Mouse (Mus musculus) CH12.LX (cell line): ENCODE measurements around the gene Nfic. TPM values are rescaled to one million over a fixed set of nuclear protein-coding genes. Genes with fewer than 3 reads are reported as not detected.

Source experiments
- DNase-seq: peaks from one replicate; pipeline ENCODE4 v3.0.0-alpha.2; 2013; ENCODE audit errors: extremely low read depth
- H3K27ac ChIP-seq: 2 replicates; pipeline ENCODE4 v1.5.1; 2012; ENCODE audit warnings: low read depth, mild to moderate bottlenecking, control low read depth, moderate library complexity; ENCODE audit not compliant: insufficient read depth
- H3K27me3 ChIP-seq: replicated peaks from 2 replicates; pipeline ENCODE3; 2012; ENCODE audit warnings: inconsistent platforms
- H3K36me3 ChIP-seq, 2 experiments: replicated peaks in 1 of 2; 2 replicates each; pipeline versions ENCODE3 to v1.6.1; 2012; ENCODE audit warnings: inconsistent platforms in 1 of 2, low read length in 1 of 2, mild to moderate bottlenecking in 1 of 2, mixed read lengths in 1 of 2, moderate library complexity in 1 of 2; ENCODE audit not compliant: control insufficient read depth in 1 of 2, insufficient read depth in 1 of 2
- H3K4me1 ChIP-seq, 2 experiments: 2 replicates each; pipeline ENCODE4 v1.6.1; 2012; ENCODE audit warnings: inconsistent platforms in 1 of 2, moderate library complexity in 1 of 2; ENCODE audit not compliant: insufficient read depth in 2 of 2, control insufficient read depth in 1 of 2
- H3K4me2 ChIP-seq: 2 replicates; pipeline ENCODE4 v1.6.1; 2012; ENCODE audit warnings: low read depth, mild to moderate bottlenecking, control low read depth; ENCODE audit not compliant: poor library complexity, insufficient read depth, severe bottlenecking
- H3K4me3 ChIP-seq, 3 experiments: fragments of 150-350 bp in 1 of 3; sonication (generic) in 1 of 3; replicated peaks in 1 of 3; 2 replicates each; pipeline versions ENCODE3 to v1.5.1; 2011 to 2012; ENCODE audit warnings: low read depth in 2 of 3, low read length in 2 of 3, mild to moderate bottlenecking in 2 of 3, moderate library complexity in 2 of 3, control low read depth in 1 of 3, improper control_type of control experiment in 1 of 3, inconsistent platforms in 1 of 3, mixed read lengths in 1 of 3; ENCODE audit not compliant: poor library complexity in 1 of 3
- H3K79me2 ChIP-seq: replicated peaks from 2 replicates; pipeline ENCODE4 v1.6.1; 2012; ENCODE audit warnings: mild to moderate bottlenecking, moderate library complexity; ENCODE audit not compliant: control insufficient read depth, poor library complexity, insufficient read depth, severe bottlenecking; ENCODE audit errors: extremely low read depth
- H3K9ac ChIP-seq: 2 replicates; pipeline ENCODE4 v1.6.1; 2012; ENCODE audit warnings: low read depth, mild to moderate bottlenecking, control low read depth, moderate library complexity; ENCODE audit not compliant: insufficient read depth
- H3K9me3 ChIP-seq: replicated peaks from 2 replicates; pipeline ENCODE3; 2012; ENCODE audit warnings: low read length, inconsistent platforms, mixed read lengths
- CHD1 ChIP-seq: IDR thresholded peaks from 2 replicates; pipeline ENCODE4 v1.6.1; 2012; ENCODE audit warnings: low read depth, low read length, improper control_type of control experiment, inconsistent platforms
- CTCF ChIP-seq, 2 experiments: IDR thresholded peaks in 1 of 2; conservative IDR thresholded peaks in 1 of 2; 2 replicates each; pipeline ENCODE4 v1.5.1; 2011 to 2012; ENCODE audit warnings: low read depth in 2 of 2, low read length in 2 of 2, improper control_type of control experiment in 1 of 2, inconsistent platforms in 1 of 2, mild to moderate bottlenecking in 1 of 2, moderate library complexity in 1 of 2
- E2F4 ChIP-seq: IDR thresholded peaks from 2 replicates; pipeline ENCODE4 v1.6.1; 2011; ENCODE audit warnings: low read depth, low read length, improper control_type of control experiment; ENCODE audit not compliant: insufficient replicate concordance
- ETS1 ChIP-seq: conservative IDR thresholded peaks from 2 replicates; pipeline ENCODE4 v1.6.1; 2012; ENCODE audit warnings: low read depth, mild to moderate bottlenecking, inconsistent platforms, low read length, improper control_type of control experiment, moderate library complexity
- HCFC1 ChIP-seq: IDR thresholded peaks from 2 replicates; pipeline ENCODE4 v1.6.1; 2012; ENCODE audit warnings: low read depth, mild to moderate bottlenecking, inconsistent platforms, low read length, improper control_type of control experiment
- JUND ChIP-seq: conservative IDR thresholded peaks from 2 replicates; pipeline ENCODE4 v1.6.1; 2011; ENCODE audit warnings: low read depth, low read length, improper control_type of control experiment
- KAT2A ChIP-seq: IDR thresholded peaks from 2 replicates; pipeline ENCODE4 v1.6.1; 2012; ENCODE audit warnings: low read length, improper control_type of control experiment, inconsistent platforms; ENCODE audit not compliant: insufficient replicate concordance
- MAZ ChIP-seq: IDR thresholded peaks from 2 replicates; pipeline ENCODE4 v1.6.1; 2012; ENCODE audit warnings: low read depth, mild to moderate bottlenecking, inconsistent platforms, low read length, improper control_type of control experiment, moderate library complexity
- MEF2A ChIP-seq: IDR thresholded peaks from 2 replicates; pipeline ENCODE4 v1.6.1; 2014; ENCODE audit warnings: low read depth, mild to moderate bottlenecking, inconsistent platforms, low read length, improper control_type of control experiment, borderline replicate concordance
- MXI1 ChIP-seq: IDR thresholded peaks from 2 replicates; pipeline ENCODE4 v1.6.1; 2011; ENCODE audit warnings: mild to moderate bottlenecking, low read depth, low read length, improper control_type of control experiment
- NRF1 ChIP-seq: IDR thresholded peaks from 2 replicates; pipeline ENCODE4 v1.6.1; 2014; ENCODE audit warnings: low read depth, mild to moderate bottlenecking, inconsistent platforms, low read length, improper control_type of control experiment, moderate library complexity
- PAX5 ChIP-seq: IDR thresholded peaks from 2 replicates; pipeline ENCODE4 v1.6.1; 2012; ENCODE audit warnings: low read length, inconsistent platforms, mixed read lengths
- POLR2A ChIP-seq: IDR thresholded peaks from 2 replicates; pipeline ENCODE4 v1.6.1; 2011; ENCODE audit warnings: low read depth, mild to moderate bottlenecking, improper control_type of control experiment, low read length
- POLR2AphosphoS2 ChIP-seq: IDR thresholded peaks from 2 replicates; pipeline ENCODE4 v1.6.1; 2011; ENCODE audit warnings: low read depth, low read length, improper control_type of control experiment
- SMC3 ChIP-seq: IDR thresholded peaks from 2 replicates; pipeline ENCODE4 v1.6.1; 2011; ENCODE audit warnings: low read depth, low read length, improper control_type of control experiment
- TCF12 ChIP-seq: IDR thresholded peaks from 2 replicates; pipeline ENCODE4 v1.6.1; 2014; ENCODE audit warnings: low read depth, mild to moderate bottlenecking, inconsistent platforms, low read length, improper control_type of control experiment
- USF2 ChIP-seq: conservative IDR thresholded peaks from 2 replicates; pipeline ENCODE4 v1.6.1; 2011; ENCODE audit warnings: low read depth, low read length, improper control_type of control experiment
- ZMIZ1 ChIP-seq: IDR thresholded peaks from 2 replicates; pipeline ENCODE4 v1.6.1; 2012; ENCODE audit warnings: low read depth, mild to moderate bottlenecking, inconsistent platforms, low read length, improper control_type of control experiment
- dilution Hi-C: fragments of 300-500 bp; cut with MboI; formaldehyde crosslinking; loops from 2 replicates; pipeline ENCODE4 v1.14.3; 2020; ENCODE audit warnings: low sequenced_read_pairs; ENCODE audit not compliant: extremely low pct_unique_long_range_greater_than_20kb, extremely low pct_ligation_motif_present
- in situ Hi-C: fragments of 300-500 bp; cut with MboI; formaldehyde crosslinking; loops from 3 replicates; pipeline ENCODE4 v1.14.3; 2019; ENCODE audit warnings: low sequenced_read_pairs, low pct_ligation_motif_present, low pct_unique_long_range_greater_than_20kb, mixed read lengths
- polyA plus RNA-seq: library from polyadenylated mRNA; unstranded; fragments of >175 nt; gene quantifications from 2 replicates; pipeline ENCODE4 v1.2.1, GENCODE M21; 2012; ENCODE audit warnings: low read depth; ENCODE audit not compliant: insufficient read length
- total RNA-seq, 2 experiments: library from RNA; depleted of rRNA; stranded (reverse); fragments of 300-350 nt in 1 of 2; fragments of >200 nt in 1 of 2; gene quantifications; 2 replicates each; pipeline ENCODE4 v1.2.3; 2012 to 2014

The Nfic gene
- total and polyA plus RNA-seq, 3 experiments, result 0.07 to 4.7 (median 4.0) TPM

DNA sequence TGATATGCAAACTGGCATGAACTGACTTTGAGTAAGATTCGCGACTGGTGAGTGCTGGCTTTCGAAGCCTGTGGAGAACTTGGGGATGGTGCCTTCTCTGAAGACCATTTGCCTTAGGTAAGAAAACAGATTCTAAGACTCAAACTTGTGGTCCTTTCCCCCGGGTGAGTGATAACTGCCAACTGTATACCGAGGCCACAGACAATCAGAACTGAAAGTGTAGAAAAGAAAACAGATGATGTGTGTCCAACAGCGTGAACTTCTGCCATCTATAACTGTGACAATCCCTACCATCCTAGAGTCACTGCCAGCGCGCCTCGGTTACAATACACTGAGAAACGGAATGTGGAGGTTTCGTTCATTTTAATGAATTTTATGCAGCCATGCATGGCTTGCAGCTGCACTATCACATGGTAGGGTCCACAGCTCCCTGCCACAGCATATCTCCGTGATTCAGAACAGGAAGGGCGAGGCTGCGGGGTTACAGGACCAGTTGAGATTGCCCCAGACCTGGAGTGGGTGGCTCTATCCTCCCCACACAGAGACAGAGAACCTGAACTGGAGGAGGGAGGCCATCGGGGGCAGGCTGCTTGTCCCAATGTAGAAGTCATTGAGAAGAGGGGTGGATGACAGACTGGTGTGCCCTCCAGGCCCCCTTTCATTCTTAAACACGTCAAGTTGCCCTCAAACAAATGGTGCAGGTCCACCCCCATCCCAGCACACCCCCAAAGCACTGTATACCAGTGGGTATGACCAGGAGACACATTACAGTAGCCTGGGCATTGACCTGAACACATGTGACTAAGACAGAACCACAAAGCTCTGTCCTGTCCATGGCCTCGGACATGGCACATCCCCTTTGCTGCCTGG lies 42.2 kb upstream of the Nfic start:
- Histone ChIP-seq H3K4me2 (peak overlapping the region; percentile 62), H3K27ac (no peak overlapping the region), H3K9ac (peak overlapping the region; percentile 57; the same call in 1 of the 2 replicates), H3K9me3 (no peaks in the 10 kb centered on the region), H3K79me2 (peaks cover 25% of the 10 kb centered on the region), H3K27me3 (peaks cover 2% of the 10 kb centered on the region), H3K36me3 (peaks cover 9 to 21% of the 10 kb centered on the region in 2 experiments), H3K4me1 (peaks cover 23 to 44% of the 10 kb centered on the region in 2 experiments), H3K4me3 (peak overlapping the region in 2 of 3 experiments; percentile 33 to 89)
- in situ Hi-C loops, result loop anchor here (5.0 to 10.0 kb wide), 2 partner anchors 35 to 107 kb away; partner anchors contain the start of genes BC025920 and Tle6
- TF ChIP-seq E2F4 (no peak), MXI1 (0 out of 2 replicates have a peak, but pooled peaks have one; percentile 54), MAZ (no peak)
- dilution Hi-C loops, result no loop called here
- no peak for DNase-seq

GRCm38 (mm10) chr10:81496969-81497368 lies 41.5 kb upstream of the Nfic start:
- peak overlapping the region in 2 of 3 experiments; percentile 85 to 89 for H3K4me3 ChIP-seq
- dilution Hi-C loops, result no loop called here
- TF ChIP-seq CTCF (conservative IDR thresholded peaks at IDR 0.05 in 1 of 2, IDR thresholded peaks at IDR 0.05 in 1 of 2; ENCODE audit: low read depth in 2 of 2, low read length in 2 of 2) (no peak), ZMIZ1 (no peak), KAT2A (no peak), SMC3 (no peak), MXI1 (no peak), USF2 (no peak), POLR2A (no peak), ETS1 (peak; percentile 32; the same call in 1 of the 2 replicates), JUND (no peak), PAX5 (no peak), POLR2AphosphoS2 (no peak), MEF2A (no peak), CHD1 (0 out of 2 replicates have a peak, but pooled peaks have one; percentile 66), HCFC1 (no peak), NRF1 (no peak), TCF12 (no peak)
- TF ChIP-seq, all 38 proteins: peak for 2
- Histone ChIP-seq H3K36me3 (peaks cover 14 to 27% of the 10 kb centered on the region in 2 experiments), H3K4me1 (peaks cover 23 to 44% of the 10 kb centered on the region in 2 experiments), H3K79me2 (peaks cover 25% of the 10 kb centered on the region), H3K27ac (no peak overlapping the region), H3K27me3 (peaks cover 2% of the 10 kb centered on the region), H3K9ac (peak overlapping the region; percentile 57), H3K9me3 (no peaks in the 10 kb centered on the region), H3K4me2 (peak overlapping the region; percentile 62)
- in situ Hi-C loops, result loop anchor here (5.0 to 10.0 kb wide), 2 partner anchors 35 to 108 kb away; partner anchors contain the start of genes BC025920 and Tle6
- no peak for DNase-seq
